Mouse (Mus musculus): Measurements from ENCODE around the gene Gmip.

Gmip gene

GRCm38 (mm10) chr8:69864180-69864579 is 55.7 kb downstream of the Gmip start:
- DNase-seq = no peak

- DNase-seq = no peak
These were observed 59.3 kb downstream of the Gmip start for GRCm38 (mm10) chr8:69867696-69868326.

DNA sequence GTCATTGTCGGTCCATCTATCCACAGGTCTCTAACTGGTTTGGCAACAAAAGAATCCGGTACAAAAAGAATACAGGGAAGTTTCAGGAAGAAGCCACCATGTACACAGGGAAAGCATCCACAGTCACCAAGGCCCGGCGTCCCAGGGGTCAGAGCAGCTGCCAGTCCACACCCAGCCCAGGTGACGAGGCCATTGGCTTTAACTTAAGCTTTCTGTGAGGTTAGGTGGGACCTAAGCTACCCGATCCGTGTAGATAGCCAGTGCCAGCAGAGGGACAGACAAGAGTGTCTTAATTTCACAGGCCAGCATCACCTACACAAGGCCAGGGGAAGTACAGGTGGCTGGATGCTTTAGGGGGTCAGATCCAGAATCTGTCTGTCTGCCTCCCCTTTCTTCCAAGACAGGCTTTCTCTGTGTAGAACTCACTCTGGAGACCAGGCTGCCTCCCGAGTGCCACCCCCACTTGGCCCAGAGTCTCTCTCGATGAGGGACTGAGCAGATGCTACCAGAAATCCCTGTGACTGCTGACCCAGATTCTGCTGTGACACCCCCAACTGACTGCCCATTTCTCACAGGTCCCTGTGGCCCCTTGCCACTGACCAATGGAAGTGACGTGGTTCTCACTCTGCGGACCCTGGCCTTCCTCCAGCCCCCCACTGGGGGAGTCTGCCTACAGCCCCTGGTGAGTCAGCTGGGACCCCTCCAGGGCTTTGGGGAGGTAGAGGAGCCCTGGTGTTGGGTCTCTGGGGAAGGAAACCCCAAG is 61.7 kb downstream of the Gmip start:
- no peak for DNase-seq

DNA sequence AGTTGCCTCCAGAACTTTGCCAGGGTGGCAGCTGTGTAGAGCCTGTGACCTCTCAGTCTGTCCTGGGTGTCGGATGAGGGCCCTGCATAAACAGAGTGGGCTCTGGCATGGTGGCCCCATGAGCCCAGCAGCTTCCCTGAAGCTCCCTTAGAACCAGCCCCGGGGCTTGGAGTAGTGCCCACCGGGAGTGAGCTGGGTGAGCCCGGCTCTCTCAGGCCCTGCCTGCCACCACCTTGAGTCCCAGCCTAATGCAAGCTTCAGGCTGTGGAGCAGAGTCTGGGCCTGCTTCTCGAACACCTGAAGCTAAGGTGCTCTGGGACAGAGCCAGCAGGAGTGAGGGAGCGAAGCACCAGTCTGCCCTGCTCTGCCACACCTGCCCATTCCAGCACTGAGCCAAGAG is 62.4 kb downstream of the Gmip start:
- DNase-seq = no peak

Data from kidney, postnatal 14 days (tissue).